Mouse (Mus musculus): ENCODE data around the gene Igfbpl1. TPM values are rescaled to one million over a fixed set of nuclear protein-coding genes. Genes with fewer than 3 reads are reported as not detected.

The Igfbpl1 gene
- total and polyA plus RNA-seq, 3 experiments, result 0.16 to 1.00 (median 0.20) TPM

DNA sequence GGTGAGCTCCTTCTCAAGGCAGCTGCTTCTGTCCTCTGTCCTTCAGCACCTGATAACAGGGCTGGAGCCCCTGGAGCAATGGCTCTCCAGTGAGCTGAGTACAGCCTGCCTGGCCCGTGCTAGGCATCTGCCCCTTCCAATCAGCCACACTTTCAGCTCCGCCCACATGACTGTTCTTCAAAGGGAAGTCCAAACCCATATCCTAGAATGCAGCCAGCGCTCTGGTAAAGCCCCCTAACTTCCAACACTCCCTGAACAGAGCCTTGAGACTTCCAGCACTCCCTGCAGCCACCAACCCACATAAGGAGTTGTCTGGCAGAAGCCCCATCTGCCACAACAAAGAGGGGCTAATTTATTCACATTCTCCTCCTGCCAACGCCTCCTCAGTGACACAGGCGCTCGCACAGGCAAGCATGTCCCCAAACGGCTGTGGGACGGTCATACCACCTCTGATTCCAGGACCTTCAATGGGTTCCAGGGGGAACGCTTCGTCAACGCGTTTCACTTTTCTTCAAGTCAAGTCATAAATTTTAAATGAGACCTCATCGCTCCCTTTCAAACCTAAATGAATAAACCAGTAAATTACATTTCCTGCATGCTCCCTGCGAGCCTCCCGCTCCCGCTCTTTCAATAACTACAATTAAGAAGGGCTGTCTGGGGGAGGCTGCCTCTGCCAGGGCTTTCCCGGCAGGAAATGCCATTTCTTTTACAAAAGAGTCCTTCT, 7.4 kb downstream of the Igfbpl1 start:
- Histone ChIP-seq H3K79me2 (replicated peaks; ENCODE audit: control insufficient read depth, insufficient read depth, low read length) (no peaks in the 10 kb centered on the region), H3K36me3 (ENCODE audit: control insufficient read depth, insufficient read depth, low read length) (no peaks in the 10 kb centered on the region), H3K9ac (ENCODE audit: low read depth, low read length) (peak overlapping the region; percentile 47), H3K4me3 (peak overlapping the region; percentile 35), H3K4me1 (ENCODE audit: control insufficient read depth, insufficient read depth, low read length) (peaks cover 5% of the 10 kb centered on the region), H3K27ac (peak overlapping the region; percentile 47), H3K27me3 (ENCODE audit: control insufficient read depth, insufficient read depth, low read length) (no peaks in the 10 kb centered on the region)
- TF ChIP-seq EP300 (IDR thresholded peaks at IDR 0.05; ENCODE audit: insufficient read depth, low read depth, low read length), result no peak
- no peak for TF ChIP-seq CTCF (IDR thresholded peaks at IDR 0.05)
- no peak for TF ChIP-seq POLR2A (IDR thresholded peaks at IDR 0.05; ENCODE audit: insufficient read depth, low read depth, low read length)
- DNase-seq, result peak in 1 of 2 experiments; percentile 47
- intact Hi-C loops (cut with DNase I), result no loop called here
- WGBS, result under 1% methylated on average over 17 of the region's 17 CpGs

DNA sequence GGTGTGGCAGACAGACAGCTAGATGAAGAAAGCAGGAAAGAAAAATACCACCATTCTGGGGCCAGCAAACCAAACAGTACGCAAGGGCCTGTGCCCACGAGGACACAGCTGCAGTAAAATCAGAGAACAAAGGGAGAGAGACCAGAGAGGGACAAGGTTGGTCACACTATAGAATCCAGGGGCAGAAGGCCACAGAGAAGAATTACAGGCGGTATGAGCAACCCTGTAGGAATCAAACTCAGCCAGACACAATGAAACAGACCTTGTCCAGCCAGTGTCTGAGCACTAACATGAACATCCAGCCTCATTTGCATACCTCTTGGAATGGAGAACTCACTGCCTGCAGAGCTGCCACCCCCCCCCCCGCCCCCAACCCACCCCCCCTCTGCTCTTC, 7.9 kb downstream of the Igfbpl1 start:
- no peak overlapping the region for H3K9ac ChIP-seq (ENCODE audit: low read depth, low read length)
- WGBS, result 35% methylated on average over 4 of the region's 4 CpGs
- DNase-seq, result no peak
- H3K4me1 ChIP-seq (ENCODE audit: control insufficient read depth, insufficient read depth, low read length), result peaks cover 5% of the 10 kb centered on the region
- H3K79me2 ChIP-seq (replicated peaks; ENCODE audit: control insufficient read depth, insufficient read depth, low read length), result no peaks in the 10 kb centered on the region
- H3K27me3 ChIP-seq (ENCODE audit: control insufficient read depth, insufficient read depth, low read length), result no peaks in the 10 kb centered on the region
- no peaks in the 10 kb centered on the region for H3K36me3 ChIP-seq (ENCODE audit: control insufficient read depth, insufficient read depth, low read length)
- intact Hi-C loops (cut with DNase I), result no loop called here
- no peak overlapping the region for H3K4me3 ChIP-seq
- no peak for TF ChIP-seq POLR2A (IDR thresholded peaks at IDR 0.05; ENCODE audit: insufficient read depth, low read depth, low read length)
- no peak for TF ChIP-seq CTCF (IDR thresholded peaks at IDR 0.05)
- TF ChIP-seq EP300 (IDR thresholded peaks at IDR 0.05; ENCODE audit: insufficient read depth, low read depth, low read length), result no peak
- no peak overlapping the region for H3K27ac ChIP-seq

DNA sequence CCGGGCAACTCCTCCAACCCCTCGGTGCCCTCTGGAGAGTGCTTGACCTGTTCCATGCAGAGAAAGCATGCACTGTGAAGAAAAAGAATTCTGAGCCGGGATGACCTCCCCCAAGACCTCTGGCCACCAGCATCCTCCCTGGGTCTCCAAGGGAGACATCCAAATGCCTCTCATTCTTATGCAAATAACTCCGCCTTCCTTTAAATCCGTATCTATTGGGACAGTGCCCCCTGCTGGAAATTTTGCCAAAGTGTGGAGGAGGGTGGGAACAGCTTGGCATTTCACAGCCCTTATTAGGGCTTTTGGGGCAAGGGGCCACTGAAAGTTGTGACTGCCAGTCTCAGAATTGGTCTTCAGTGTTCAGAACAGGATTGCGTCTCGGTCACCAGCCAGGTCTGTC, 11.2 kb downstream of the Igfbpl1 start:
- WGBS, result 46% methylated on average over 7 of the region's 7 CpGs
- no peak overlapping the region for H3K9ac ChIP-seq (ENCODE audit: low read depth, low read length)
- H3K79me2 ChIP-seq (replicated peaks; ENCODE audit: control insufficient read depth, insufficient read depth, low read length), result no peaks in the 10 kb centered on the region
- TF ChIP-seq CTCF (IDR thresholded peaks at IDR 0.05) (peak; percentile 66), EP300 (IDR thresholded peaks at IDR 0.05; ENCODE audit: insufficient read depth, low read depth, low read length) (no peak), POLR2A (IDR thresholded peaks at IDR 0.05; ENCODE audit: insufficient read depth, low read depth, low read length) (no peak)
- no peak overlapping the region for H3K27ac ChIP-seq
- no peaks in the 10 kb centered on the region for H3K36me3 ChIP-seq (ENCODE audit: control insufficient read depth, insufficient read depth, low read length)
- H3K4me3 ChIP-seq, result no peak overlapping the region
- peak in 1 of 2 experiments; percentile 35 for DNase-seq
- H3K4me1 ChIP-seq (ENCODE audit: control insufficient read depth, insufficient read depth, low read length), result peaks cover 5% of the 10 kb centered on the region
- H3K27me3 ChIP-seq (ENCODE audit: control insufficient read depth, insufficient read depth, low read length), result no peaks in the 10 kb centered on the region
- intact Hi-C loops (cut with DNase I), result no loop called here

DNA sequence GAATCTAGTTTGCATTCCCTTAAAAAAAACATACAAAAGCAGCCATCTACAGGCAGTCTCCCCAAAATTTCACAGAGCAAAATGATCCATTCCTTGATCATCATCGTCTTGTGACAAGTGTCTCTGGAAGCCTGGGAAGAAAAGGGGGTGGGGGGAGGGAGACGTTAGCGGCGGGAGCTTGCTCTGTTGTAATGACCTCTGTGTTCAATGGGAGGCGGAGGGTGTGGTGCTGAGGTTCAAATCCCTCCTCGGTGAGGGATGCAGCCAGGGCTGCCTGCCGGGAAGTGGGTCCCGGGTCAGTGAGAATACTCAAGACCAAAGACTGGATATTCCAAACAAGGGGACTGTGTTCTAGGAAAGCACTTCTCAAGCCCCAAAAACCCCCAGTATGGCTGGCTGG, 15.5 kb downstream of the Igfbpl1 start:
- intact Hi-C loops (cut with DNase I), result no loop called here
- WGBS, result 47% methylated on average over 8 of the region's 8 CpGs

DNA sequence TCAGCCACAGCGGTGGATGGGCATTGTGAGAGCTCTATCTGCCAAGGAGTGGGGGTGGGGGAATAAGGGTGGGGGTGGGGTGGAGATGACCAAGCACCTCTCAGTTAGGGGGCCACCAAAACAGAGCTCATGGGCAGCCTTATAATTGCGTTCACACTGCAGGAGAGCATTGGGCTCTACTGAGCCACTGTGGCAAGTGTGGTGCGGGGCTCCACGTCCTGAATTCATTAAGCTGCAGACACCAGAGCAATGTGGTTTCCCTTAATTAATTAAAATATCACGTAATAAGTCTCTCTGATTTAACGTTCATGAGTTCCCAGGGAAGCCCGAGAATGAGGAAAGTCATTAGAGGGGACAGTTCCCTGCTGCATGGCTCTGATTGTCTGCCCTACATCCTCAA, 18.7 kb downstream of the Igfbpl1 start:
- 58% methylated on average over 7 of the region's 7 CpGs for WGBS
- Histone ChIP-seq H3K36me3 (ENCODE audit: control insufficient read depth, insufficient read depth, low read length) (no peaks in the 10 kb centered on the region), H3K27me3 (ENCODE audit: control insufficient read depth, insufficient read depth, low read length) (no peaks in the 10 kb centered on the region), H3K4me1 (ENCODE audit: control insufficient read depth, insufficient read depth, low read length) (no peaks in the 10 kb centered on the region), H3K79me2 (replicated peaks; ENCODE audit: control insufficient read depth, insufficient read depth, low read length) (no peaks in the 10 kb centered on the region), H3K4me3 (no peak overlapping the region), H3K27ac (no peak overlapping the region), H3K9ac (ENCODE audit: low read depth, low read length) (no peak overlapping the region)
- intact Hi-C loops (cut with DNase I), result no loop called here
- TF ChIP-seq POLR2A (IDR thresholded peaks at IDR 0.05; ENCODE audit: insufficient read depth, low read depth, low read length) (no peak), CTCF (IDR thresholded peaks at IDR 0.05) (no peak), EP300 (IDR thresholded peaks at IDR 0.05; ENCODE audit: insufficient read depth, low read depth, low read length) (no peak)
- DNase-seq, result no peak

More for the DNA sequence above, 15.5 kb downstream of the Igfbpl1 start:
- Histone ChIP-seq H3K9ac (ENCODE audit: low read depth, low read length) (no peak overlapping the region), H3K4me3 (no peak overlapping the region), H3K36me3 (ENCODE audit: control insufficient read depth, insufficient read depth, low read length) (no peaks in the 10 kb centered on the region), H3K27me3 (ENCODE audit: control insufficient read depth, insufficient read depth, low read length) (no peaks in the 10 kb centered on the region), H3K79me2 (replicated peaks; ENCODE audit: control insufficient read depth, insufficient read depth, low read length) (no peaks in the 10 kb centered on the region), H3K4me1 (ENCODE audit: control insufficient read depth, insufficient read depth, low read length) (no peaks in the 10 kb centered on the region), H3K27ac (no peak overlapping the region)
- no peak for DNase-seq
- TF ChIP-seq CTCF (IDR thresholded peaks at IDR 0.05), result no peak
- no peak for TF ChIP-seq POLR2A (IDR thresholded peaks at IDR 0.05; ENCODE audit: insufficient read depth, low read depth, low read length)
- no peak for TF ChIP-seq EP300 (IDR thresholded peaks at IDR 0.05; ENCODE audit: insufficient read depth, low read depth, low read length)

DNA sequence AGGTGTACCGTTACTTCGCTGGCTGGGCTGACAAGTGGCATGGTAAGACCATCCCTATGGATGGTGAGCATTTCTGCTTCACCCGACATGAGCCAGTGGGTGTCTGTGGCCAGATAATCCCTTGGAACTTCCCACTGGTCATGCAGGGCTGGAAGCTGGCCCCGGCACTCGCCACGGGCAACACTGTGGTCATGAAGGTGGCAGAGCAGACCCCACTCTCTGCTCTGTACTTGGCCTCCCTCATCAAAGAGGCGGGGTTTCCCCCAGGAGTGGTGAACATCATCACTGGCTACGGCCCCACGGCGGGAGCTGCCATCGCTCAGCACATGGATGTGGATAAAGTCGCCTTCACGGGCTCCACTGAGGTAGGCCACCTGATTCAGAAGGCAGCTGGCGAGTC, 23.8 kb downstream of the Igfbpl1 start:
- no peaks in the 10 kb centered on the region for H3K36me3 ChIP-seq (ENCODE audit: control insufficient read depth, insufficient read depth, low read length)
- H3K4me1 ChIP-seq (ENCODE audit: control insufficient read depth, insufficient read depth, low read length), result no peaks in the 10 kb centered on the region
- no peaks in the 10 kb centered on the region for H3K27me3 ChIP-seq (ENCODE audit: control insufficient read depth, insufficient read depth, low read length)
- no peak overlapping the region for H3K27ac ChIP-seq
- intact Hi-C loops (cut with DNase I), result no loop called here
- H3K79me2 ChIP-seq (replicated peaks; ENCODE audit: control insufficient read depth, insufficient read depth, low read length), result no peaks in the 10 kb centered on the region
- H3K4me3 ChIP-seq, result no peak overlapping the region
- H3K9ac ChIP-seq (ENCODE audit: low read depth, low read length), result no peak overlapping the region
- no peak for TF ChIP-seq POLR2A (IDR thresholded peaks at IDR 0.05; ENCODE audit: insufficient read depth, low read depth, low read length)
- no peak for TF ChIP-seq CTCF (IDR thresholded peaks at IDR 0.05)
- TF ChIP-seq EP300 (IDR thresholded peaks at IDR 0.05; ENCODE audit: insufficient read depth, low read depth, low read length), result no peak
- no peak for DNase-seq
- WGBS, result 95% methylated on average over 14 of the region's 14 CpGs
